Mouse (Mus musculus): ENCODE results near the gene Olfr140. TPM values are rescaled to one million over a fixed set of nuclear protein-coding genes. Genes with fewer than 3 reads are reported as not detected.

Olfr140 gene
- total RNA-seq (2021) = not detected

DNA sequence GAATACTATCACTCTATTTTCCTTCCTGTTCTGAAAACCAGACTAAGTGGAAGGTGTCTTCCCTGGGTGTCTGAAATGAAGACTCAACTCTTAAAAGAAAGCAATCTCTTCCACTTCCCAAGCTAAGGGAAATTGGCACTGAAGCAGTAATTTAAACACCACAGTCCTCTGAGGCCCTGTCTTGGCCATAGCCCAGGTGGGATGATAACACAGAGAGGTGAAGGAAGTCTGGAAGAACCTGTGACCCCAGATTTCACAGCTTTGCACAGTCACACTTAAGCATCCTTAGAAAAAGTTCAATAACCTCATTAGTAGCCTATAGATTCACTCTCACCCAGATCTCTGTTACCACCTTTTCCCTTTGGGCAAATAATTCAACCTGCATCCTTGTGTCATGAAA is at the start of gene Olfr140:
Gene Olfr140 (minus strand): TSS at position 101 of the 400 bp plus-strand sequence.
- no peak for DNase-seq (ENCODE audit: extremely low spot score in 1 of 2, low spot score in 1 of 2)

DNA sequence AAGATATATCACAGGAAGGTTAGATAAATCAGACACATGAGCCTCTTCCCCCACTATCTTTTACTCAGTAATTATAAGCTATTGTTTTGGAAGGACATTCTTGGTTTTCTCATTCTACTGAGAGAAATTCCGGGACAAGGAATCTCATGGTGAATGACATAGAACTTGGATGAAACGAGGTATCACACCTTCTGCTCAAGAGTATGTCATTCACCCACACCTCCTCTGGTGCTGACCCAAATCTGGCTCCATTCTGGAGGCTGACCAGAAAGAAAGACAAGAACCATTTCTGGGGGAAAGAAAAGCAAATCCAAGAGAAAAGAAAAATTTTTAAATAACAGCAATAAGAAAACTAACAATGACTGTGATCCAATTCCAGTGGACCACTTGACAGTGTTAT is 6.7 kb upstream of the Olfr140 start:
- DNase-seq (ENCODE audit: extremely low spot score in 1 of 2, low spot score in 1 of 2) = no peak

DNA sequence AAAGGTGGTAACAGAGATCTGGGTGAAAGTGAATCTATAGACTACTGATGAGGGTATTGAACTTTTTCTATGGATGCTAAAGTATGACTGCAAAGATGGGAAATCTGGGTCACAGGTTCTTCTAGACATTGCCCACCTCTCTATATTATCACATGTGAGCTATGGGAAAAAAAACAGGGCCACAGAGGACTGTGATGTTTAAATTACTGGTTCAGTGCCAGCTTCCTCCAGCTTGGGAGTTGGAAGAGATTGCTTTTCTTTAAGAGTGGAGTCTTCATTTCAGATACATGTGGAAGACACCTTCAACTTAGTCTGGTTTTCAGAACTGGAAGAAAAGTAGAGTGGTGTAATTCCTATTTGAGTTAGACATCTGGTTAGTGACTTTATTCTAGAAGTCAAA is 28.4 kb downstream of the Olfr140 start, which contains the start of gene Olfr1265:
Gene Olfr1265 (plus strand): TSS at position 301 of the 400 bp plus-strand sequence.
- DNase-seq (ENCODE audit: extremely low spot score in 1 of 2, low spot score in 1 of 2) = no peak

DNA sequence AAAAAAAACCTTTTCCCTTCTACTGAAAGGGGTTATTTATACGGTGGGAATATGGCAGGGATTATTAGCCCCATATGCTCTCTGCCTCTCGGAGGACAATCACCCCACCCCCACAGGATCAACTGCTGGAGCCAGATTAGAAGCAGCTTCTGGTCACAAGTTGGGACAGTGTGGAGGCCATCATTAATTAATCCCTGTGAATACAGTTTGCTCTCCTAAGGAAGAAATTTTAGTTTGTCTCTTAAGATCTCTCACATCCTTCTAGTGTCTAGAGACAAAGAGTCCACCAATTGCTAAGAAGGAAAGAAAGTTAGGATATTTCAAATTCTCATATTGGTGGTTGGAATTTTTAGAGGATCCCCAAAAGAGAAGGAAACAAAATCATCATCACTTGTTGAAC is 37.9 kb downstream of the Olfr140 start, which contains the start of gene Olfr1264:
Gene Olfr1264 (minus strand): TSS at position 101 of the 400 bp plus-strand sequence.
- DNase-seq (ENCODE audit: extremely low spot score in 1 of 2, low spot score in 1 of 2) = no peak

DNA sequence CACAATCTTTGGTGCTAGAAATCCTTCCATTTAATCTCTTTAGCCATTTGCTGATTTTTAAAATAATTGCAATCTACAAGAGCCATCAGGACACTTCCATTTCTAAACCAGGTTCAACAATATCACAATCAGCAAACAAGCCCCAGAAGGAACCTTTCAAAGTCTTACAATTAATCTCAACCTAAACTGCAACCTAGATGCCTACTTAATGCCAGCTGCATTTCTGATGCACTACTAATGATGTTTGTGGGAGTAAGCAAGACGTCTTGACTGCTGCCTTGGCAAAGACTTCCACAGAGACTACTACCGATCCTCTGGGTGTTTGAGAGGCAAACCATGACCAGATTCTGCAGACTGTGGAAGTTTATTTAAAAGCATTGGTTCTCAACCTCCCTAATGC is 51.6 kb downstream of the Olfr140 start, which contains the start of gene Olfr1263:
Gene Olfr1263 (plus strand): TSS at position 301 of the 400 bp plus-strand sequence.
- DNase-seq (ENCODE audit: extremely low spot score in 1 of 2, low spot score in 1 of 2) = no peak

DNA sequence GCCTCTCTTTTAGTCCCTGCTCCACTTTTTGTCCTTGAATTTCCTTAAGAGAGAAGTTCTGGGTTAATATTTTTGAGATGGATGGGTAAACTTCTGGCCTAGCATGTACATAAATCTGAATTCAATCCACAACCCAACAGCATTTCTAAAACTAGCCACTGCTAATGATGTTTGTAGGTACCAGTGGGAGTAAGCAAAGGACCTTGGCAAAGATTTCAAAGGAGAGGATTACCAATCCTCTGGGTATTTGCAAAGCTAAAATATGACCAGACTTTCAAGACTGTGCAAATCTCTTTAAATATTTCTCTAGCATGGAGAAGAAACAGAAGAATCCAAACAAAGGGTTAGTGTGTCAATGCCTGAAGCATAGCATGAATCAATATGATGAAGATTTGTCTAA is 63.5 kb downstream of the Olfr140 start, which contains the start of gene Olfr1262:
Gene Olfr1262 (plus strand): TSS at position 301 of the 400 bp plus-strand sequence.
- DNase-seq (ENCODE audit: extremely low spot score in 1 of 2, low spot score in 1 of 2) = no peak

Other genes with a start within 250 kb of the Olfr140 start
- not detected for gene Olfr1256, start 222.0 kb downstream of the Olfr140 start, total RNA-seq (2021)
- not detected for gene Olfr48, start 215.4 kb downstream of the Olfr140 start, total RNA-seq (2021)
- not detected for gene Olfr1257, start 185.2 kb downstream of the Olfr140 start, total RNA-seq (2021)
- not detected for gene Olfr1258, start 136.3 kb downstream of the Olfr140 start, total RNA-seq (2021)
- not detected for gene Olfr1259, start 114.9 kb downstream of the Olfr140 start, total RNA-seq (2021)
- gene Olfr1260, start 89.3 kb downstream of the Olfr140 start, total RNA-seq (2021) = not detected
- not detected for gene Olfr1261, start 72.4 kb downstream of the Olfr140 start, total RNA-seq (2021)
- gene Olfr1262, start 63.4 kb downstream of the Olfr140 start, total RNA-seq (2021) = not detected
- not detected for gene Olfr1263, start 51.5 kb downstream of the Olfr140 start, total RNA-seq (2021)
- not detected for gene Olfr1264, start 38.0 kb downstream of the Olfr140 start, total RNA-seq (2021)
- not detected for gene Olfr1265, start 28.3 kb downstream of the Olfr140 start, total RNA-seq (2021)
- gene Olfr1269, start 57.8 kb upstream of the Olfr140 start, total RNA-seq (2021) = not detected
- gene Olfr32, start 78.7 kb upstream of the Olfr140 start, total RNA-seq (2021) = not detected
- gene Olfr1270, start 89.5 kb upstream of the Olfr140 start, total RNA-seq (2021) = not detected
- under 1 TPM in 1 of 2 experiments, not detected in 1; 0.10 TPM for gene Olfr1506, start 160.9 kb upstream of the Olfr140 start, total RNA-seq (2021)
- gene Olfr142, start 194.0 kb upstream of the Olfr140 start, total RNA-seq (2021) = not detected
- not detected for gene Olfr1271, start 207.4 kb upstream of the Olfr140 start, total RNA-seq (2021)
- gene Olfr1272, start 229.2 kb upstream of the Olfr140 start, total RNA-seq (2021) = not detected

Data from layer of hippocampus, postnatal 25 days (tissue).